Mouse (Mus musculus): ENCODE measurements around the gene Slc17a7. TPM values are rescaled to one million over a fixed set of nuclear protein-coding genes. Genes with fewer than 3 reads are reported as not detected.

Gene Slc17a7
- polyA plus RNA-seq, 1 experiment from 2014 or later = 0.37 TPM

DNA sequence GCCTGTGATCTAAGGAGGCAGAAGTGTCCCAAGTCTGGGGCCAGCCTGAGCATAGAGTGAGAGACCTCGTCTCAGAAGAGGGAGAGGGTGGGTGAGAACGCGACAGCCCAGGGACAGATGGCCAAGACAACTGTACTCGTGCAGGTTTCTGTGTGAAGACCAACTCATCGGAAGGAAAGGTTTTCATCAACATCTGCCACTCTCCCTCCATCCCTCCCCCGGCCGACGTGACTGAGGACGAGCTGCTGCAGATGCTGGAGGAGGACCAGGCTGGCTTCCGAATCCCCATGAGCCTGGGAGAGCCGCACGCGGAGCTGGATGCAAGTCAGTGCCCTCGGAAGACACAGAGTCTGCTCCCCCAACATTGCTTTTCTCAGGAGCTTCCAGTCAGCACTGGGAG is 6.3 kb upstream of the Slc17a7 start:
- H3K9me3 ChIP-seq (replicated peaks) = no peaks in the 10 kb centered on the region
- H3K9ac ChIP-seq (replicated peaks) = no peak overlapping the region
- H3K27ac ChIP-seq (replicated peaks) = no peak overlapping the region
- H3K27me3 ChIP-seq (replicated peaks) = peaks cover 2% of the 10 kb centered on the region; the same call in 1 of the 2 replicates
- peaks cover 34% of the 10 kb centered on the region for H3K36me3 ChIP-seq
- no peak for ATAC-seq (ENCODE audit: low FRiP score)
- H3K4me1 ChIP-seq = peaks cover 26% of the 10 kb centered on the region
- no peak overlapping the region for H3K4me3 ChIP-seq (replicated peaks)
- no peak overlapping the region for H3K4me2 ChIP-seq
- WGBS = 89% methylated on average over 14 of the region's 14 CpGs

DNA sequence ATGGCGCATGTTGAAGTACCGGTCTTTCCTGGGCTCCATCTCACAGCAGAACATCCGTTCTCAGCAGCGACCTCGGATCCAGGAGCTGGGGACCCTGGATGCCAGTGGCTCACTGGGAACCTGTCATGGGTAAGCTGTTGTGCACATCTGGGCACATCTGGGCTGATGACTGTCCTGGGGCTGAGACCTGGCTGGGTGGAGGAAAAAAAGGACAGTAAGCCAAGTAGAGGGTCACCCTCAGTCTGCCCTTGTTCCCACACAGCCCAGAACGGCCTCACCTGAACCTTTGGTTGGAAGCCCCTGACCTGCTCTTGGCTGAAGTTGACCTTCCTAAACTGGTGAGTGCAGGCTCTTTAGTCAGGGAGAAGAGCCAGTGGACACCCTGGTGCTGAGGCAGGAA is 4.8 kb upstream of the Slc17a7 start:
- no peaks in the 10 kb centered on the region for H3K9me3 ChIP-seq (replicated peaks)
- 95% methylated on average over 6 of the region's 6 CpGs for WGBS
- no peak overlapping the region for H3K27ac ChIP-seq (replicated peaks)

DNA sequence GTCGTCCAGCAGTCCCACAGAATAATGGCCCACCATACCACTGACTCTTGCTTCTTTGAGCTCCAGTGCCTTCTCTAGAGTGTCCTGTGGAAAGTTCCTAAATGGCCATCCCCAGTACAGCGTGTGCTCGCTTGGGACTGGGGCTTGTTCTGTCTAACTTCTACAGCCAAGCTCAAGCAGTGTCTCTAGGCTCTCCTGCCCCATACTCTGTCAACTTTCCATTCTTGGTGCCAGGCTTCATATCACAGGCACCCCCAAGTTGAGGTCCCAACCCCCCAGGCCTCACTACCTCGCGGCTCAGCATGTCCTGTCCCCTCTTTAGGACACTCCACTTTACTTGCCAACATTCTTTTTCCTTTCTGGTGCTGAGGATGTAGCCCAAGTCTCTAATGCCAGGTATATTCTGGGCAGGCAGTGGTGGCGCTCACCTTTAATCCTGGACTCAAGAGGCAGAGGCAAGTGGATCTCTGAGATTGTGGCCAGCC is 3.4 kb upstream of the Slc17a7 start:
- WGBS = 95% methylated on average over 6 of the region's 6 CpGs
- Histone ChIP-seq H3K27me3 (replicated peaks) (peaks cover 31% of the 10 kb centered on the region), H3K4me1 (peaks cover 24% of the 10 kb centered on the region), H3K9me3 (replicated peaks) (no peaks in the 10 kb centered on the region), H3K9ac (replicated peaks) (no peak overlapping the region), H3K36me3 (peaks cover 34% of the 10 kb centered on the region), H3K4me3 (replicated peaks) (no peak overlapping the region), H3K4me2 (no peak overlapping the region), H3K27ac (replicated peaks) (no peak overlapping the region)
- ATAC-seq (ENCODE audit: low FRiP score) = no peak

More for the DNA sequence above, 4.8 kb upstream of the Slc17a7 start:
- peaks cover 29% of the 10 kb centered on the region for H3K4me1 ChIP-seq
- H3K4me2 ChIP-seq = no peak overlapping the region
- peaks cover 17% of the 10 kb centered on the region for H3K27me3 ChIP-seq (replicated peaks)
- ATAC-seq (ENCODE audit: low FRiP score) = no peak
- peaks cover 34% of the 10 kb centered on the region for H3K36me3 ChIP-seq
- no peak overlapping the region for H3K9ac ChIP-seq (replicated peaks)
- H3K4me3 ChIP-seq (replicated peaks) = no peak overlapping the region

DNA sequence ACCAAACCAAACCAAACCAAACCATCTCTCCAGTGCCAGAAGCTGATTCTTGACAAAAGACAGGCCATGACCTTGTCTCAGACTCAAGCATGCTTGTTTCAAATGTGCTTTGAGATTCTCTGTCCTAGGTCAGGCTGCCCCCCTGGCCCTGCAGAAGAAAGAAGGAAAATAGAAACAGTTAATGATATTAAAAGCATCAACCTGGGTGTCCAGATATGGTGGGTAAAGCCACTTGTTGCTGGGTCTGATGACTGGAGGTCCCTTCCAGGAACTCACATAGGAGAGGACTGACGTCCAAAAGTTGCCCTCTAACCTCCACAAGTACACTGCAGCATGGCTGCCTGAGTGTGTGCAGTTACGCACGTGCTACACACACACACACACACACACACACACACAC is 2.9 kb upstream of the Slc17a7 start:
- Histone ChIP-seq H3K9me3 (replicated peaks) (no peaks in the 10 kb centered on the region), H3K27ac (replicated peaks) (no peak overlapping the region), H3K36me3 (peaks cover 34% of the 10 kb centered on the region), H3K4me3 (replicated peaks) (no peak overlapping the region), H3K4me2 (no peak overlapping the region), H3K4me1 (peaks cover 19% of the 10 kb centered on the region), H3K9ac (replicated peaks) (no peak overlapping the region), H3K27me3 (replicated peaks) (peaks cover 36% of the 10 kb centered on the region)
- no peak for ATAC-seq (ENCODE audit: low FRiP score)
- WGBS = 91% methylated on average over 3 of the region's 3 CpGs

DNA sequence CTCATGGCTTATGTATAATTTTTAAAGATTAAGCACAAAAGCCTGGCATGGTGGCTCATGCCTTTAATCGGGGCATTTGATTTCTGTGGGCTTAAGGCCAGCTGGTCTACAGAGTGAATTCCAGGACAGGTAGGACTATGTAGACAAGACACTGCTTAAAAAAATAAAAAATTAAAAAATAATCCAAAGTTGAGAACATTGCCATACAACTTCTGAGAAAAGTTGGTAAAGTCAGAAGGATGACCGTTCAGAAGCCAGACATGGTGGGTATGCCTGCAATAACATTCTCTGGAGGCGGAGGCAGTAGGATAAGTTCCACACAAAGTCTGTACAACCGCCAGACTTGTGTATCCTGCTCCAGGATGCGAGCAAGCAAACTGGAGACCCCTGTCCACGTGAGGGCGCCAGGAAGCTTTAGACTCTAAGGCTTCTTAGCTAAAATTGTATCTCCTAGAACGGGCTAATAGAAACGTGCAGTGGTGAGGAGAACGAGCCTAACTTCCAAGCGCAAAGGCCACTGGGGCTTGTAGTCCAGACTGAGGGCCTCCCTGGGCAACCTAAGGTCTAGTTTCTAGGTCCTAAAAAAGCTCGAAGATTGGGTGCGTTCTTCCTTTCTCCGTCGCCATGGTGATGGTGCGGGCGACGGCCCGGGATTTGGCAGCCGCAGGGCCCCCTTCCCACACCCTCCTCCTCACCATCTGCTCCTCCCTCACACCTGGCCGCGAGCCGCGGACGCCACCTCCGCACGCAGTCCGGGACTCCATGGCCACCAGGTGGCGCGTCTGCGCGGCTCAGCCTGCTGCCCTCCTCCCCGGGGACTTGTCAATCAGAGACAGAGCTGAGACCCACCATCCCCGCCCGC is 1.9 kb upstream of the Slc17a7 start:
- Histone ChIP-seq H3K27ac (replicated peaks) (peak overlapping the region; percentile 65), H3K4me3 (replicated peaks) (peak overlapping the region; percentile 46), H3K4me1 (peaks cover 19% of the 10 kb centered on the region), H3K36me3 (peaks cover 34% of the 10 kb centered on the region), H3K4me2 (peak overlapping the region; percentile 84), H3K27me3 (replicated peaks) (peaks cover 45% of the 10 kb centered on the region), H3K9ac (replicated peaks) (peak overlapping the region; percentile 43), H3K9me3 (replicated peaks) (no peaks in the 10 kb centered on the region)
- ATAC-seq (ENCODE audit: low FRiP score) = peak; percentile 93
- WGBS = 4% methylated on average over 35 of the region's 35 CpGs

DNA sequence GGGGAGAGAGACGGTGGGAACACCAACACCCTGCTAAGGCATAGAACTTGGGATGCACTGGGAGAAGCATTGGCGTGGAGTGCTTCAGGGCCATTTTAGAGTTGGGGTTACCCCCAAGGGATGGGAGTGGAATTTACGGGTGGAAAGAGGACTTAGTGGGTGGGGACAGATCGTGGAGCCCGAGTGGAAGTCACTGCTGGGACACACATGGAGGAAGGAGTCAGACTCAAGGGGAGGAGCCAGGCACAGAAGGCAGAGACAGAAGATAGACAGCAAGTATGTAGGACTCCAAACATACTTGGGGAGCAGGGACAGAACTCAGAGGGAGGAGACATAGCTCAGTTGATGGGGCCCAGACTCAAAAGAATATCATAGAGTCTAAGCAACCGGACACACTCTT is 1.2 kb upstream of the Slc17a7 start:
- peak; percentile 14 for ATAC-seq (ENCODE audit: low FRiP score)
- WGBS = 26% methylated on average over 6 of the region's 6 CpGs
- peak overlapping the region; percentile 84 for H3K4me2 ChIP-seq
- no peaks in the 10 kb centered on the region for H3K9me3 ChIP-seq (replicated peaks)
- H3K27ac ChIP-seq (replicated peaks) = no peak overlapping the region
- H3K4me1 ChIP-seq = peaks cover 19% of the 10 kb centered on the region
- peaks cover 52% of the 10 kb centered on the region for H3K27me3 ChIP-seq (replicated peaks)
- H3K36me3 ChIP-seq = peaks cover 32% of the 10 kb centered on the region
- H3K4me3 ChIP-seq (replicated peaks) = peak overlapping the region; percentile 46
- H3K9ac ChIP-seq (replicated peaks) = peak overlapping the region; percentile 43

DNA sequence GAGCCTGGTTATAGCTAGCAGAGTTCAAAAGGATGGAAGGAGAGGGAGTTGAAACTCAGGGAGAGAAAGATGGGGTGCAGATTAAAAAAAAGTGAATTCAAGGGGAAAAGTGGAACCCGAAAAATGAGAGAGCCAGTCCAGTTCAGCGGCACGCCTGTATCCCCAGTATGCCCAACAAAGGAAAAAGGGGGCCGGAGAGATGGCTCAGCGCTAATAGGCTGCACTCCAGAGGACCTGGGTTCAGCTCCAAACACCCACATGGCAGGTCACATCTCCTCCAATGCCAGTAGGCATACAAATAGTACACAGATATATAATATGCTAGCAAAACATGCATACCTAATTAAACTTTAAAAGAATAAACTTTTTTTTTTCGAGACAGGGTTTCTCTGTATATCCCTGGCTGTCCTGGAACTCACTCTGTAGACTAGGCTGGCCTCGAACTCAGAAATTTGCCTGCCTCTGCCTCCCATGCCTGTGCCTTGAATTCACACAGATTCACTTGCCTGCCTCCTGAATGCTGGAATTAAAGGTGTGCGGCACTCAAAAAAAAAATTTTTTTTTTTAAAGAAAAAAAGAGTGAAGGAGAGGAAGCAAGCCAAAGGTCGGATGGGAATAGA is 643 bp upstream of the Slc17a7 start:
- H3K27me3 ChIP-seq (replicated peaks) = peaks cover 58% of the 10 kb centered on the region
- no peak for ATAC-seq (ENCODE audit: low FRiP score)
- H3K9ac ChIP-seq (replicated peaks) = no peak overlapping the region
- H3K36me3 ChIP-seq = peaks cover 27% of the 10 kb centered on the region
- H3K27ac ChIP-seq (replicated peaks) = no peak overlapping the region
- H3K9me3 ChIP-seq (replicated peaks) = no peaks in the 10 kb centered on the region
- 75% methylated on average over 9 of the region's 9 CpGs for WGBS
- H3K4me3 ChIP-seq (replicated peaks) = no peak overlapping the region
- peak overlapping the region; percentile 84; the same call in 1 of the 2 replicates for H3K4me2 ChIP-seq
- H3K4me1 ChIP-seq = peaks cover 24% of the 10 kb centered on the region

DNA sequence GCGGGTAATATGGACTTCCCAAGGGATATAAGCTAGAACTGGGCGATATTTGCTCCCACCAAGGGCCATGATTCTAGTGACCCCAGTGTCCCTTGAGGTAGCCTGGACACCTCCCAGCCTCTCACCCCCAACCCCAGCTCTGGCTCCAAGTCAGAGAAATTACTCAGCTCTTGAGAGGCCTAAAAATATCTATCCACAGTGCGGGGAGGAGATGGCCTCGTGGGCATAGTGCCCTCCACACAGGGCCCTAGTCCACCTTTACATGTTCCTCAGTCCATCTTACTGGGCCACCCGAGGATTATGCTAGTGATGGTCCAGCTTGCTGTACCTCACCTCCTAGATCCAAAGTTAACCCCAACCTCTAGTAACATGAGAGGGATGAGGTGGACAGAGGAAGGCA is 1.1 kb downstream of the Slc17a7 start:
- Histone ChIP-seq H3K4me2 (no peak overlapping the region), H3K9ac (replicated peaks) (no peak overlapping the region), H3K27ac (replicated peaks) (no peak overlapping the region), H3K36me3 (peaks cover 10% of the 10 kb centered on the region; the same call in 1 of the 2 replicates), H3K4me3 (replicated peaks) (no peak overlapping the region), H3K4me1 (peaks cover 33% of the 10 kb centered on the region), H3K9me3 (replicated peaks) (no peaks in the 10 kb centered on the region), H3K27me3 (replicated peaks) (peaks cover 75% of the 10 kb centered on the region)
- 66% methylated on average over 5 of the region's 5 CpGs for WGBS
- no peak for ATAC-seq (ENCODE audit: low FRiP score)

DNA sequence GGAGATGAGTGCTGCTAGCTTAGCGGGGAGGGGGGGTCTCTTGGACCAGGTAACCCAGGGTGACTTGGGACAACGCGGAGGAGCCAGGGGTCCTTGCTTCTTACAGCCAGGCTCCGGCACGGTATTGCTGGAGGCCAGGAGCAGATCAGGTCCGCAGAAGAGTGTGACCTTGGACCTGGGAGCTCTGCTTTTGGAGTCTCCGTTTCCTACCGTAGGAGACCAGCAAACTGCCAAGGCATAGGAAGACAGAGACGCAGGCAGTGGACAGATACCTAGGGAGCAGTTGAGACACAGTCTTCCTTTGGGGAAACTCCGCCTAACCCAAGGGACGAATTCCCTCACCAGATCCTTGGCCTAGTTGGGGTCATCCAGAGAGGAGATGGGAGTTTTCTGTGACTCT is 2.0 kb downstream of the Slc17a7 start:
- peaks cover 83% of the 10 kb centered on the region for H3K27me3 ChIP-seq (replicated peaks)

DNA sequence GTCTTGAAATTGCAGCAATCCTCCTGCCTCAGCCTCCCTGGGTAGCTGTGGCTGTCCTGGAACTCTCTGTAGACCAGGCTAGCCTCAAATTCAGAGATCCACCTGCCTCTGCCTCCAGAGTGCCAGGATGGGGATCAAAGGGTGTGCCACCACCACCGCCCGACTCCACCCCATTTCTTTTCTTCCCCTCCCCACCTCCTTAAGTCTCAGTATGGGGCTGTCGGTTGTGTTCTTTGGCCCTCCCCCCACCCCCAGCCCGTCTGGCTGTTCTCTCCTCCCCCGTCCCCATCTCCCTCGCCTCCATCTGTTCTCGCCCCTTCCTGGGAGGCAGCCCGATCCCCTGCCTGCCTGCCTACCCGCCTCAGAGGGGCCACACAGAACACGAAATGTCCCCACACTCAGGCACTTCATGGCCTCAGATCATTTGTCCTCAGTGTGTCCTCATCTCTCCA is 3.2 kb downstream of the Slc17a7 start:
- Histone ChIP-seq H3K27ac (replicated peaks) (no peak overlapping the region), H3K9ac (replicated peaks) (no peak overlapping the region), H3K4me2 (no peak overlapping the region), H3K36me3 (no peaks in the 10 kb centered on the region), H3K4me1 (peaks cover 30% of the 10 kb centered on the region), H3K27me3 (replicated peaks) (peaks cover 95% of the 10 kb centered on the region), H3K4me3 (replicated peaks) (no peak overlapping the region), H3K9me3 (replicated peaks) (no peaks in the 10 kb centered on the region)
- WGBS = 30% methylated on average over 10 of the region's 10 CpGs
- ATAC-seq (ENCODE audit: low FRiP score) = no peak

More for the DNA sequence above, 2.0 kb downstream of the Slc17a7 start:
- Histone ChIP-seq H3K36me3 (0 out of 2 replicates have a peak, but pooled peaks cover 3% of the 10 kb centered on the region), H3K4me1 (peaks cover 33% of the 10 kb centered on the region), H3K9me3 (replicated peaks) (no peaks in the 10 kb centered on the region), H3K4me2 (no peak overlapping the region), H3K4me3 (replicated peaks) (no peak overlapping the region), H3K27ac (replicated peaks) (no peak overlapping the region), H3K9ac (replicated peaks) (no peak overlapping the region)
- ATAC-seq (ENCODE audit: low FRiP score) = no peak
- WGBS = 53% methylated on average over 11 of the region's 11 CpGs

DNA sequence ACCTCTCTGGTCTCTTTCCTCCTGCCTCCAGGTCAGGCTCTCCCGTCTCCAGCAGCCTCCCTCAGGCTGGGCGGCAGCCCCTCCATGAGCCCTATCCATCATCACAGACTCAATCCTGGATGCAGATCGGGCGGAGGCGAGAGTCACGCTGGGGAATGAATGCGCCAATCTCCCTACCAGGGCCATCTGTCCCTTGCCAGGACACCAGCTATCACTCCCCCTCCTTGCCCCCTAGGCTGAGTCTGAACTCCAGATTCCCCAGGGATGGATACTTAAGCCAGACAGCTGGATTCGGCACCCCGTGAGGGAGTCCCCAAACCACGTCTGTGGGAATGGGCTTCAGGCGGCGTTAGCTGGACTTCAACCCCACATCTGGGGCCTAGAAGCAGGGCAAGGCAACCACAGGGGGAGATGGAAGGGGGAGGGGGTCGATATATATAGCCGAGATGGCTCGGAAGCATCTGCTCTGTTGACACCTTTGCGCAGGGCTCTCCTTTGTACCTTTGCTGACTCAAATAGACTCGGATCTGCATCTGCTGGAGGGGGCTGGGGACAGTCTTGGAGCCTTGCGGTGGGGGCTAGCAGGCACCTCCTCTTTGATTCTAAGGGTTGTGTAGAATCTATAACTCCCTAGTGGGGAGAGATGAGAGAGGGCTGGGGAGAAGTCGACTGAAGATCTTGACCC is 4.2 kb downstream of the Slc17a7 start:
- H3K27me3 ChIP-seq (replicated peaks) = peaks cover 94% of the 10 kb centered on the region
- H3K4me2 ChIP-seq = no peak overlapping the region
- H3K9ac ChIP-seq (replicated peaks) = no peak overlapping the region
- peaks cover 22% of the 10 kb centered on the region for H3K4me1 ChIP-seq
- no peak for ATAC-seq (ENCODE audit: low FRiP score)
- no peaks in the 10 kb centered on the region for H3K36me3 ChIP-seq
- H3K27ac ChIP-seq (replicated peaks) = no peak overlapping the region
- no peak overlapping the region for H3K4me3 ChIP-seq (replicated peaks)
- WGBS = 4% methylated on average over 19 of the region's 19 CpGs
- H3K9me3 ChIP-seq (replicated peaks) = no peaks in the 10 kb centered on the region
